Mouse (Mus musculus) ES-Bruce4 (cell line): ENCODE results near the gene N6amt1.

Experiments used
- EP300 ChIP-seq: IDR thresholded peaks from 2 replicates; pipeline ENCODE4 v1.6.1; 2011; ENCODE audit warnings: low read depth, low read length; ENCODE audit not compliant: insufficient read depth
- POLR2A ChIP-seq: IDR thresholded peaks from one replicate; pipeline ENCODE4 v1.8.1; 2011; ENCODE audit warnings: low read length; ENCODE audit not compliant: insufficient read depth

DNA sequence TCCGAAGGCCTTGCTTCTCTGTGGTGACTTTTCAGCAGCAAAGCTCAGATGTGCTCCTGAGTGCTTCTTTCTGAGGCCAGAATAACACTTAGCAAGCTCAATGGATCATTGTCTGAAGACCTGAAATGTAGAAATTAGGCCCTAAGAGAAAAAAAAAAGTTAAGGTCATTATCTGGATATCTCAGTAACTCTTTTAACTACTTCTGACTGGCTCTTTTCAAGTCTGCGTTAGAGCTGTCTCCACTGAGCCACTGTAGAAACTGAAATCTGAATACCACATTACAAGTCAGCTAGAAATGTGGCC is 33.8 kb upstream of the N6amt1 start:
- TF ChIP-seq POLR2A: no peak
- TF ChIP-seq EP300: no peak
